Mouse (Mus musculus): ENCODE data around the gene Meaf6. TPM values are rescaled to one million over a fixed set of nuclear protein-coding genes. Genes with fewer than 3 reads are reported as not detected.

Gene Meaf6
- polyA plus RNA-seq, 1 experiment: 63.2 TPM

DNA sequence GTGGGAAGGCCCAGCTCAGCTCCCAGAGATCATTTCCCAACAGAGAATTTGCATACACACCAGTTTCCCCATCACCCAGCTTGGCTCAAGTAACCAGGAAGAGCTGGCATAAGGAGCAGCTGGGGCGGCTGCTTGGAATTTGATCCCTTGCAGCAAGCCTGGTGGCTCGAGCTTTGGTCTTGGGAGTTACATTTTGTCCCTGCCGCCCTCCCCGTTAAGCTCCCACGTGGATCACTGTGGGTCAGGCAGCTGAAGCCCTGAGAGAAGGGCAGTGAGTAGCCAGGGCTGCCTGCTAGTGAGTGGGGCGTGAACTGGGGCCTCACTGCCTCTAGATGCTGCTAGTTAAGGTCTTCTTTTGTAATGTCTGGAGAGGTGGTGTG is 30.8 kb downstream of the Meaf6 start:
- Histone ChIP-seq H3K27ac (ENCODE audit: control insufficient read depth, insufficient read depth, low read depth, low read length) (peak overlapping the region; percentile 47; the same call in 1 of the 2 replicates), H3K36me3 (ENCODE audit: control insufficient read depth, insufficient read depth, low read length) (no peaks in the 10 kb centered on the region; the same call in 1 of the 2 replicates), H3K4me1 (ENCODE audit: control insufficient read depth, insufficient read depth, low read length) (peaks cover 3% of the 10 kb centered on the region), H3K4me3 (ENCODE audit: control insufficient read depth, low read depth, low read length) (no peak overlapping the region), H3K27me3 (ENCODE audit: control insufficient read depth, insufficient read depth, low read length) (no peaks in the 10 kb centered on the region)
- TF ChIP-seq POLR2A (IDR thresholded peaks at IDR 0.05; ENCODE audit: control insufficient read depth, low read depth, low read length) (no peak), CTCF (IDR thresholded peaks at IDR 0.05; ENCODE audit: control insufficient read depth, insufficient read depth, insufficient replicate concordance, low read depth, low read length) (no peak)

DNA sequence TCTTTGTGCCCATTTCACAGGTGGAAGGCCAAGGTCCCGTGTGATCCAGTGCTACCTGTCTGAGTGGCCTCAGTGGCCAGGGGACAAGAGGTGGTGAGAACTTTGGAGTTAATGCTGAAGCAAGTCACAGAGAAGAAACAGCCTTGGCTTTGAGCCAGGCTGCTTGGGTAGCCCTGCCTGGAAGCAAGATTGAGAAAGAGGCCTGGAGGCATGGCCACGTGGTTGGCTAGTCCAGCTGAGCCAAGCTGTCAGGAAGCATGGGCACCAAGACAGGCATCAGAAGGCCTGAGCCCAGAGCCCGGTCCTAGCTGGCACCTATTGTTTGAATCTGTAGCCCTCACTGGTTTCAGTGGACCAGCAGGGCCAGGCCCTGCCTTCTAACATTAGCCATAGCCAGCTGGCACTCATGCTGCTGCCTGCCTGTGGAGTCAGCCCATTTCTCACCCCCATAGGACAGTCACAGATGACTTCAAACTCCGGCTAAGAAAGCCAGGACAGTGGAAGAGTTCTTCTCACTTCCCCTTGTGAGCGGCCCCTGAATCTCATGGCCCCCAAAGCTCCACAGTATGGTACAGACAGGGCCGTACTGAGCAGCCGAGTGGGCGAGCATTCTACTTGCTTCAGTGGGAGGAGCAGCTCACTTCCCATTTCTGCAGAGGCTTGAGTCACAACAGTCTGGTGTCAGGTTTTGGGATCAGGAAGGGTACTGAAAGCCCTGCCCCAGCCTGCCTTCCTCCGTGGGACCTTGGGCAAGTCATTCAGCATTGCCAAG is 31.3 kb downstream of the Meaf6 start:
- TF ChIP-seq CTCF (IDR thresholded peaks at IDR 0.05; ENCODE audit: control insufficient read depth, insufficient read depth, insufficient replicate concordance, low read depth, low read length) (no peak), POLR2A (IDR thresholded peaks at IDR 0.05; ENCODE audit: control insufficient read depth, low read depth, low read length) (no peak)
- Histone ChIP-seq H3K27ac (ENCODE audit: control insufficient read depth, insufficient read depth, low read depth, low read length) (peak overlapping the region; percentile 47), H3K27me3 (ENCODE audit: control insufficient read depth, insufficient read depth, low read length) (no peaks in the 10 kb centered on the region), H3K4me3 (ENCODE audit: control insufficient read depth, low read depth, low read length) (no peak overlapping the region), H3K36me3 (ENCODE audit: control insufficient read depth, insufficient read depth, low read length) (no peaks in the 10 kb centered on the region; the same call in 1 of the 2 replicates), H3K4me1 (ENCODE audit: control insufficient read depth, insufficient read depth, low read length) (peaks cover 3% of the 10 kb centered on the region)

DNA sequence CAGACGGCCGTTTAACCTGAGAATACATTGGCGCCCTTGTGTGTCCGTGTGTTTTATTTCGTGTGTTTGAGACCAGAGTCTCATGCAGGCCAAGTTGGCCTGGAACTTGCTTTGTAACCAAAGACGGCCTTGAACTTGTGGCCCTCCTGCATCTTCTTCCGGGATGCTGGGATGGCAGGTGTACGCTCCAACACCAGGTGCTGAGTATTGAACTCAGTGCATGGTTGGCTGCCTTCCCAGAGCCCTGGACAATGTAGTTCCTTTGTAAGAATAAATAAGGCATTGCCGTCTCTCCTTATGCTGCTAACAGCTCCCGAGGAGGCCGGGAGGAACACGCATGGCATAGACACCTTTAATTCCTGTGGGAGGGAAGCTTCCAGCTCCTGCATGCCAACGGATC is 32.0 kb downstream of the Meaf6 start:
- no peaks in the 10 kb centered on the region for H3K27me3 ChIP-seq (ENCODE audit: control insufficient read depth, insufficient read depth, low read length)
- no peak overlapping the region for H3K27ac ChIP-seq (ENCODE audit: control insufficient read depth, insufficient read depth, low read depth, low read length)
- TF ChIP-seq POLR2A (IDR thresholded peaks at IDR 0.05; ENCODE audit: control insufficient read depth, low read depth, low read length) (no peak), CTCF (IDR thresholded peaks at IDR 0.05; ENCODE audit: control insufficient read depth, insufficient read depth, insufficient replicate concordance, low read depth, low read length) (no peak)
- H3K36me3 ChIP-seq (ENCODE audit: control insufficient read depth, insufficient read depth, low read length): no peaks in the 10 kb centered on the region; the same call in 1 of the 2 replicates
- no peak overlapping the region for H3K4me3 ChIP-seq (ENCODE audit: control insufficient read depth, low read depth, low read length)
- peaks cover 3% of the 10 kb centered on the region for H3K4me1 ChIP-seq (ENCODE audit: control insufficient read depth, insufficient read depth, low read length)

- Histone ChIP-seq H3K4me1 (ENCODE audit: control insufficient read depth, insufficient read depth, low read length) (peaks cover 3% of the 10 kb centered on the region), H3K27me3 (ENCODE audit: control insufficient read depth, insufficient read depth, low read length) (no peaks in the 10 kb centered on the region), H3K4me3 (ENCODE audit: control insufficient read depth, low read depth, low read length) (no peak overlapping the region), H3K27ac (ENCODE audit: control insufficient read depth, insufficient read depth, low read depth, low read length) (peak overlapping the region; percentile 22; the same call in 1 of the 2 replicates), H3K36me3 (ENCODE audit: control insufficient read depth, insufficient read depth, low read length) (no peaks in the 10 kb centered on the region; the same call in 1 of the 2 replicates)
- TF ChIP-seq CTCF (IDR thresholded peaks at IDR 0.05; ENCODE audit: control insufficient read depth, insufficient read depth, insufficient replicate concordance, low read depth, low read length) (no peak), POLR2A (IDR thresholded peaks at IDR 0.05; ENCODE audit: control insufficient read depth, low read depth, low read length) (no peak)
Measured at GRCm38 (mm10) chr4:125117902-125118320, 33.0 kb downstream of the Meaf6 start.

GRCm38 (mm10) chr4:125119070-125119469 is 34.1 kb downstream of the Meaf6 start:
- Histone ChIP-seq H3K4me3 (ENCODE audit: control insufficient read depth, low read depth, low read length) (no peak overlapping the region), H3K4me1 (ENCODE audit: control insufficient read depth, insufficient read depth, low read length) (peaks cover 6% of the 10 kb centered on the region), H3K27me3 (ENCODE audit: control insufficient read depth, insufficient read depth, low read length) (no peaks in the 10 kb centered on the region), H3K27ac (ENCODE audit: control insufficient read depth, insufficient read depth, low read depth, low read length) (no peak overlapping the region), H3K36me3 (ENCODE audit: control insufficient read depth, insufficient read depth, low read length) (no peaks in the 10 kb centered on the region; the same call in 1 of the 2 replicates)
- TF ChIP-seq CTCF (IDR thresholded peaks at IDR 0.05; ENCODE audit: control insufficient read depth, insufficient read depth, insufficient replicate concordance, low read depth, low read length) (no peak), POLR2A (IDR thresholded peaks at IDR 0.05; ENCODE audit: control insufficient read depth, low read depth, low read length) (no peak)

GRCm38 (mm10) chr4:125119721-125120120 is 34.8 kb downstream of the Meaf6 start:
- Histone ChIP-seq H3K36me3 (ENCODE audit: control insufficient read depth, insufficient read depth, low read length) (no peaks in the 10 kb centered on the region), H3K27ac (ENCODE audit: control insufficient read depth, insufficient read depth, low read depth, low read length) (no peak overlapping the region), H3K27me3 (ENCODE audit: control insufficient read depth, insufficient read depth, low read length) (no peaks in the 10 kb centered on the region), H3K4me3 (ENCODE audit: control insufficient read depth, low read depth, low read length) (no peak overlapping the region), H3K4me1 (ENCODE audit: control insufficient read depth, insufficient read depth, low read length) (peaks cover 6% of the 10 kb centered on the region)
- TF ChIP-seq POLR2A (IDR thresholded peaks at IDR 0.05; ENCODE audit: control insufficient read depth, low read depth, low read length) (no peak), CTCF (IDR thresholded peaks at IDR 0.05; ENCODE audit: control insufficient read depth, insufficient read depth, insufficient replicate concordance, low read depth, low read length) (no peak)

- no peak for TF ChIP-seq CTCF (IDR thresholded peaks at IDR 0.05; ENCODE audit: control insufficient read depth, insufficient read depth, insufficient replicate concordance, low read depth, low read length)
- TF ChIP-seq POLR2A (IDR thresholded peaks at IDR 0.05; ENCODE audit: control insufficient read depth, low read depth, low read length): no peak
- H3K4me3 ChIP-seq (ENCODE audit: control insufficient read depth, low read depth, low read length): no peak overlapping the region
- H3K4me1 ChIP-seq (ENCODE audit: control insufficient read depth, insufficient read depth, low read length): peaks cover 13% of the 10 kb centered on the region
- no peak overlapping the region for H3K27ac ChIP-seq (ENCODE audit: control insufficient read depth, insufficient read depth, low read depth, low read length)
- no peaks in the 10 kb centered on the region for H3K27me3 ChIP-seq (ENCODE audit: control insufficient read depth, insufficient read depth, low read length)
- no peaks in the 10 kb centered on the region for H3K36me3 ChIP-seq (ENCODE audit: control insufficient read depth, insufficient read depth, low read length)
Measured at GRCm38 (mm10) chr4:125122431-125123278, 37.7 kb downstream of the Meaf6 start.

Measured in testis, adult 2 months (tissue).